Mouse (Mus musculus): ENCODE measurements around the gene Inpp4b.
"Not testable (repeated sequence)": the region's sequence is repeated elsewhere in the genome, so short reads cannot be mapped to it uniquely, and the experiment has no call there.

Inpp4b gene

GRCm38 (mm10) chr8:81985128-81985665, 642.8 kb downstream of the Inpp4b start:
- DNase-seq (ENCODE audit: low spot score in 2 of 2), result no peak

GRCm38 (mm10) chr8:81992966-81993365, 650.6 kb downstream of the Inpp4b start:
- no peak for DNase-seq (ENCODE audit: low spot score in 2 of 2)

DNA sequence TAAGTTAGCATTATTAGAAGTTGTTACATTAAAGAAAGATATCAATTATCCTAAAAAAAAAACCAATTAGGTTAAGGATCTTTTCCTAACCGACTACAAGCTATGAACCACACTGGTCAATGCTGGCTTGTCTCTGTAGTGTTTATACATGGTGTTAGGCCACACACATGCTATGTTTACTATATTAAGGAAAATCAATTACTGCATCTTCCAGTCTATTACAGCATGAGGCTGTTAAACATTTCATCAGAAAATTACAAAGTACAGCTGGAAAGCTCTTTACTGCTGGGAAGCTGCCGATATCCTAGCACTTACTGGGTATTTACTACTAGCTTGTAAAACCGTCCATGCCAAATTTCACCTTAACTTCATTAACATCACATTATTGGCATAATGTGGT, 653.9 kb downstream of the Inpp4b start:
- no peak for DNase-seq (ENCODE audit: low spot score in 2 of 2)

GRCm38 (mm10) chr8:81996823-81997222, 654.5 kb downstream of the Inpp4b start:
- no peak for DNase-seq (ENCODE audit: low spot score in 2 of 2)

- DNase-seq (ENCODE audit: low spot score in 2 of 2), result no peak
Measured at GRCm38 (mm10) chr8:82004158-82004557, 661.8 kb downstream of the Inpp4b start.

GRCm38 (mm10) chr8:82005466-82005865, 663.1 kb downstream of the Inpp4b start:
- no peak for DNase-seq (ENCODE audit: low spot score in 2 of 2)

DNA sequence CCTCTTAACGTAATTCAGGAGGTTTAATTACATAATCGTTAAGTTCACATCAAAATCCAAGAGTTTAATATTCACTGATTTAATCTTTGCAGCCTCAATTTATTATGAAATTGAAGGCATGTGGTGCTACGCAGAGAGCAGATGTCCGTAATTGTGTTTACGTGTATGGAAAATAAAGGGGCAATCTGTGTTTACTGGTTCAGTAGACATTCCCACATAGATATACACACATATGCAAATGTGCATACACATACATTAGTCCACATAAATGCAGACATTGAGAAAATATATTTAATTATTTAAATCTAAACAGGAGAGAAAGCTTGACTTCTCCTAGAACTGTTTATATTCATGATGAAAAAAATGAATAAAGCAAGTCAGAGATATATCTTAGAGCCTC, 675.4 kb downstream of the Inpp4b start:
- DNase-seq (ENCODE audit: low spot score in 2 of 2), result no peak

DNA sequence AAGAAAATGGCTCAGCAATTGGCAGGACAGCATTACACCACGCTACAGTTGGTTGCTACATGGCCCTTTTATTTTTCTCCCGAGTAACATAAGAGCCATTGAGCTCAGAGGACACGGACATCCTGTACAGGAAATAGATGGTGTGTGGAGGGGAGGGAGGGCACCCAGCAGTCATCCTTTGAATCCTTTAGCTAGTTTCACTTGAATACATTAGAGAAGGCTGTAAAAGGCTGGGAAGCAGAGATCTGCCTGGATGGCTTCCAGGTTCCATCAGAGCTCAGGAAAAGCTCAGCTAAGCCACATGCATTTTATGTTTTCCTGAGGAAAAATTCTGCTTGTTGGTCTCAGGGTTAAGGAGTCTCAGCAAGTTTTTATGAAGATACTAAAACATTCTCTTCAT, 685.0 kb downstream of the Inpp4b start:
- DNase-seq (ENCODE audit: low spot score in 2 of 2), result no peak

DNA sequence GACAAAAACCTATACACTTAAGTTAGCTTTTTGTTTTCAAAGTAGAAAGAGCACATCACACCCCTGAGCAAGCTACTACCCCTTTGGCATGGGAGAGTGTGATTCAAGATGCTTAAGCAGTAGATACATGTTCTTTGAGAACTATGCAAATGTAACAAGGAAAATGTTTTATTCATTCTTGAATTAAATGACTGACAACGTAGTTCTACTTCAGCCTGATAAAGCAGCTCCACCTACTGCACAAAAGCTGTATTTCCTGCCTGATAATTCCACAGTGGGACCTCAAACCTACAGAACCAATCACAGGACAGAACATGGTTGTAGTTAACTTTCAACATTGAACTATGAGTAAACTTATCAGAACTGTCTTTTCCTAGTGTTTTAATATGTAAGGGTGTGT, 686.5 kb downstream of the Inpp4b start:
- DNase-seq (ENCODE audit: low spot score in 2 of 2), result no peak

- DNase-seq (ENCODE audit: low spot score in 2 of 2), result not testable (repeated sequence)
Measured at GRCm38 (mm10) chr8:82032035-82032434, 689.7 kb downstream of the Inpp4b start.

- no peak for DNase-seq (ENCODE audit: low spot score in 2 of 2)
Measured at GRCm38 (mm10) chr8:82054030-82054429, 711.7 kb downstream of the Inpp4b start.

DNA sequence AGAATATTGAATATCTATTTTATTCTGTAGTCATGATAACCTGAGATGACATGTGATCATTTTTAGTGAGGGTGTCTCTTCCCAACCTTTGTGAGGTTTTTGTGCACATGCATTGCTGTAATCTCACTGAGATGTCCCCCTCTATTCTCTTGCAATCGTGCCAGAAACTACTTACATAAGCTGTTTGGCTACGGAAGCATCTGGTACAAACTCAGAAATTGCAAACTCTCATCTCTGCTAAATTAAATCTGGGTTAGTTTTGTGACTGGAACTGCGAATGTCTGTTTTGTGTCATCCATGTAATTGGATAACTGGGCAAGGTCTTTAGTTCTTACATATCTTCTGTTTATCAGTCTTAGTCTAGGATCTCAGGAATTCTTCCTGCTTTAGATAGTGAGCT, 725.3 kb downstream of the Inpp4b start:
- DNase-seq (ENCODE audit: low spot score in 2 of 2), result no peak

DNA sequence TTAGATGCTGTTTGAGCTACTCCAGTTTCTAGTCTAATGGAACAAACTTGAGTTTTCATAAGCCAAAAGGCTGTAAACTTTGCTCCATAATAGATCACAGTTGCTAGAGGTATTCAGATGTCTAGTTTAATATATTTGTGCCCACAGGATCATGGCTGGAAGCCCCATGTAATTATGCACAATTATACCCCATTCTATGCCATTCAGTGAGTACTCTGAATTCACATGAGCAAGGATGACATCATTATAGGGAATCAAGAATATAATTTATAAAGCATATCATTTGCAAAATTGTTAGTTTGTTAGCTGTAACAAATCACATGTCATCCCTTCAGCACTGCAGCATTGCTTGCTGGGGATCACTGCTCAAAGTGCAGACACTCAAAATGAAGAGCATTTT, 736.9 kb downstream of the Inpp4b start:
- DNase-seq (ENCODE audit: low spot score in 2 of 2), result no peak

DNA sequence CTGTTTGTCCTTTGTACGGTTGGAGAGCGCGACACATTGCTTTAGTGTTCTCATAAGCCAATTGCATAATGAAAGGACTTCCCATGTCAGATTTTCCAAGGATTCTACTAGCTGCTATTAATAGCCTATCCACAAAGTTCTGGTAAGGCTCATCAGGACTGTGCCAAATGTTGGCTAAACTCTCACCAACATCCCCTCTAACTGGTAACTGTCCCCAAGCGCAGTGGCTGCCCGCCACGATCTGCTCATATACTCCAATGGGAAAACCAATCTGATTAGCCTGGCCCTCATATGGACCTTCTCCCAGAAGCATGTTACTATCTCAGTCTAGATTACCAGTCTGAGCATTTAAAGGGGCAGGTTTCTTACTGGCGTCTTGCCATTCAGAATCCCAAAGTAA, 744.3 kb downstream of the Inpp4b start:
- not testable (repeated sequence) for DNase-seq (ENCODE audit: low spot score in 2 of 2)

DNA sequence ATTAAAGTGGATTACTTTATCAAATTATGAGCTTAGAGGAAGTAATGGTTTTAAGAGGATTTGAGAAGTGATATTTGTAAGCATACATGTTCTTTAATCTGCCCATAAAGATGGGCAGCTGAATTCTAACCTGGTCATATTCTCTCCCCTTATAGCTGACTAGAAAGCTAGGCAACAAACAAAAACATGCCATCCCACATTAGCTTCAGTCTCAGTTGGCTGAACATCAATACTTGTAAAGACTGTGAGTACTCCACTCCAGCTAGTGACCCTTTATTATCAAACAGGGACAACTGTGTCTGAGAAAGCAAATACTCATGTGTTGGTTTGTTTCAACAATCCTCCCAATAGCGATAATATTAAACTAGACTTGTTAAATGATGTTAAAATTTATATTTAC, 748.5 kb downstream of the Inpp4b start:
- DNase-seq (ENCODE audit: low spot score in 2 of 2), result no peak

GRCm38 (mm10) chr8:82093274-82093673, 750.9 kb downstream of the Inpp4b start:
- DNase-seq (ENCODE audit: low spot score in 2 of 2), result no peak

GRCm38 (mm10) chr8:82104560-82104959, 762.2 kb downstream of the Inpp4b start:
- no peak for DNase-seq (ENCODE audit: low spot score in 2 of 2)

DNA sequence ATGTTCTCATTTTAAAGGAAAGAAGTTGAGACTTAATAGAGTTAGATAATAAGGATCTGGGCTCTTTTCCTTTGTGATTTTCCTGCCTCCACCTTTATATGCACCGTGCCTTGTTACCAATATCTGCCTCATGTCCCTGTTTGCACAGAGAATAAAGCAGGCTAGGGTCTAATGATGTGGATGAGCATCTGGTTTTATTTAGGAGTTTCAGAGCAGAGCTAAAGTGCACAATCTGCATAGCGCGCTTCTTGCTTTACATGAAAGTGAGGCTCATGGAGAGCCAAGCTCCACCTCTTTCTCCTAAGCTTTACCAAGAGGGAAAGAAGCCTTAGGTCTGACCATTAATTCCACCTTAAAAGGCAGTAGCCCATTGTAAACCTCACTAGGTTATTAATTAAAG, 763.8 kb downstream of the Inpp4b start:
- DNase-seq (ENCODE audit: low spot score in 2 of 2), result no peak

GRCm38 (mm10) chr8:82150272-82150671, 807.9 kb downstream of the Inpp4b start:
- DNase-seq (ENCODE audit: low spot score in 2 of 2), result no peak

GRCm38 (mm10) chr8:82157928-82158327, 815.6 kb downstream of the Inpp4b start:
- DNase-seq (ENCODE audit: low spot score in 2 of 2), result no peak

Data from urinary bladder, postnatal 36 days (tissue).